17 mouse cellular contexts compared by ENCODE assay signal in the genomic region with DNA sequence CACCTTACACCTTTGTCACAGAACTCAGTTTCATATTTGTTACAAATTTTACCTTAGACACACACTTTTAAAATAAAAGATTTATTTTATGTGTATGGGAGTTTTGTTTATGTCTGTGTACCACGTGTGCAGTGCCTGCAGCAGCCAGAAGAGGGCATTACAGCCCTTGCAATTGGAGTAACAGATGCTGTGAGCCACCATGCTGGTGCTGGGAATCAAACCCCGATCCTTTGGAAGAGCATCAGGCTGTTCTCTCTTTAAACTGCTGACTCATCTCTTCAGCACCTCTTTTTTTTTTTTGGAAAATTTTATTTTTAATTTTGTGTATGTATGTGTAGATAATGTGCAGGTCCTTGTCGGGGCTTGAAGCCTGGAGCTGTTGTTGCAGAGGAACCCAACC. TPM values are rescaled to one million over a fixed set of nuclear protein-coding genes. Genes with fewer than 3 reads are reported as not detected.
DNase-seq lines count a peak whose midpoint lies in the region; ATAC-seq and TF ChIP-seq lines count a peak whose summit lies in the region.
"Had no signal": no experiment of that assay in that cellular context is flagged by ENCODE, and none has a peak within 500 bp of the region (broad histone marks: within the 10 kb centered on the region; RNA-seq: fewer than 3 reads in every experiment).

No protein-coding gene starts in this region.

- peak; percentile 36 for TF ChIP-seq RAD21 in MEL (IDR thresholded peaks at IDR 0.05; ENCODE audit: low read depth, low read length)

- H3K9ac ChIP-seq in forebrain, postnatal 0 days: no peak overlapping the region
- H3K9ac ChIP-seq in forebrain, embryonic 14.5 days (ENCODE audit: low read length): no peak overlapping the region
- no peak overlapping the region for H3K9ac ChIP-seq in MEL (ENCODE audit: control insufficient read depth, low read depth, low read length, poor library complexity, severe bottlenecking)
- H3K9ac ChIP-seq in midbrain, embryonic 11.5 days (ENCODE audit: low read length): no peak overlapping the region
- H3K9ac ChIP-seq: forebrain, embryonic 12.5 days; hindbrain, embryonic 12.5 days; neural tube, embryonic 13.5 days had no signal

- no peak overlapping the region for H3K27ac ChIP-seq in forebrain, postnatal 0 days (ENCODE audit: low read depth, low read length)
- H3K27ac ChIP-seq in forebrain, embryonic 14.5 days (ENCODE audit: low read depth, low read length): no peak overlapping the region
- no peak overlapping the region for H3K27ac ChIP-seq in MEL (ENCODE audit: control insufficient read depth, low read depth, low read length)
- H3K27ac ChIP-seq in midbrain, embryonic 11.5 days (ENCODE audit: low read depth, low read length): no peak overlapping the region
- no peak overlapping the region for H3K27ac ChIP-seq in hindbrain, embryonic 10.5 days
- H3K27ac ChIP-seq: forebrain, embryonic 12.5 days; hindbrain, embryonic 12.5 days; neural tube, embryonic 13.5 days had no signal

- H3K79me2 ChIP-seq in MEL (ENCODE audit: control insufficient read depth, insufficient read depth, low read length, poor library complexity): peaks cover 5% of the 10 kb centered on the region

- no peak overlapping the region for H3K4me3 ChIP-seq in forebrain, postnatal 0 days (ENCODE audit: low read depth, low read length)
- no peak overlapping the region for H3K4me3 ChIP-seq in forebrain, embryonic 14.5 days (ENCODE audit: low read depth, low read length)
- no peak overlapping the region for H3K4me3 ChIP-seq in lung, adult 2 months (replicated peaks; ENCODE audit: extremely low read depth, low read depth, low read length)
- H3K4me3 ChIP-seq in MEL (ENCODE audit: control insufficient read depth in 1 of 2, insufficient read depth in 1 of 2, low read depth in 2 of 2, low read length in 2 of 2): no peak overlapping the region
- H3K4me3 ChIP-seq in midbrain, embryonic 11.5 days (ENCODE audit: low read depth, low read length): no peak overlapping the region
- H3K4me3 ChIP-seq in hindbrain, embryonic 10.5 days: no peak overlapping the region
- H3K4me3 ChIP-seq: forebrain, embryonic 12.5 days; hindbrain, embryonic 12.5 days; neural tube, embryonic 13.5 days had no signal

- 97% methylated on average over 3 of the region's 3 CpGs for WGBS in forebrain, postnatal 0 days
- 92% methylated on average over 3 of the region's 3 CpGs for WGBS in forebrain, embryonic 14.5 days
- WGBS in lung, adult 2 months: 94% methylated on average over 3 of the region's 3 CpGs
- 94% methylated on average over 3 of the region's 3 CpGs for WGBS in midbrain, embryonic 11.5 days
- 88% methylated on average over 3 of the region's 3 CpGs for WGBS in hindbrain, embryonic 10.5 days

- no peak for TF ChIP-seq POLR2A in lung, adult 2 months (IDR thresholded peaks at IDR 0.05; ENCODE audit: borderline replicate concordance, extremely low read depth, low read depth, low read length)
- TF ChIP-seq POLR2A in MEL (IDR thresholded peaks at IDR 0.05; ENCODE audit: control insufficient read depth in 1 of 2, insufficient read depth in 1 of 2, low read depth in 1 of 2, low read length in 2 of 2, poor library complexity in 1 of 2): no peak

- H3K4me1 ChIP-seq in forebrain, postnatal 0 days (ENCODE audit: insufficient read depth): peaks cover 4% of the 10 kb centered on the region; the same call in 1 of the 2 replicates
- H3K4me1 ChIP-seq in forebrain, embryonic 14.5 days (ENCODE audit: control insufficient read depth, insufficient read depth, low read length): peaks cover 6% of the 10 kb centered on the region; the same call in 1 of the 2 replicates
- H3K4me1 ChIP-seq in lung, adult 2 months (ENCODE audit: control insufficient read depth, insufficient read depth, low read length): no peaks in the 10 kb centered on the region; the same call in 1 of the 2 replicates
- H3K4me1 ChIP-seq in MEL (ENCODE audit: control insufficient read depth in 1 of 2, insufficient read depth in 2 of 2, low read length in 2 of 2): peaks cover 2 to 5% of the 10 kb centered on the region in 2 experiments; a peak in 3 of 4 replicates
- H3K4me1 ChIP-seq in midbrain, embryonic 11.5 days (ENCODE audit: control insufficient read depth, insufficient read depth, low read length): peaks cover 6% of the 10 kb centered on the region
- H3K4me1 ChIP-seq in hindbrain, embryonic 10.5 days (replicated peaks): peaks cover 6% of the 10 kb centered on the region

- peak; percentile 14; the same call in 1 of the 2 replicates for TF ChIP-seq CTCF in forebrain, postnatal 0 days (IDR thresholded peaks at IDR 0.05; ENCODE audit: low read depth)
- 0 out of 2 replicates have a peak, but pooled peaks have one; percentile 17 for TF ChIP-seq CTCF in lung, adult 2 months (IDR thresholded peaks at IDR 0.05; ENCODE audit: insufficient read depth, low read length)
- TF ChIP-seq CTCF in MEL (IDR thresholded peaks at IDR 0.05 in 2 of 3, conservative IDR thresholded peaks at IDR 0.05 in 1 of 3; ENCODE audit: control insufficient read depth in 1 of 3, insufficient read depth in 1 of 3, low read depth in 2 of 3, low read length in 3 of 3, poor library complexity in 1 of 3, severe bottlenecking in 1 of 3): peak; percentile 50 to 63 (median 56)

- no peaks in the 10 kb centered on the region for H3K9me3 ChIP-seq in forebrain, postnatal 0 days (ENCODE audit: low read length)
- H3K9me3 ChIP-seq in forebrain, embryonic 14.5 days (replicated peaks; ENCODE audit: control insufficient read depth, low read length): no peaks in the 10 kb centered on the region
- no peaks in the 10 kb centered on the region for H3K9me3 ChIP-seq in MEL (replicated peaks; ENCODE audit: insufficient read depth, low read length)
- peaks cover 3% of the 10 kb centered on the region; the same call in 1 of the 2 replicates for H3K9me3 ChIP-seq in midbrain, embryonic 11.5 days (ENCODE audit: control insufficient read depth, low read length)
- H3K9me3 ChIP-seq in hindbrain, embryonic 10.5 days: no peaks in the 10 kb centered on the region
- H3K9me3 ChIP-seq: hindbrain, embryonic 12.5 days had no signal

- no peak for ATAC-seq in forebrain, postnatal 0 days
- no peak for ATAC-seq in forebrain, embryonic 14.5 days
- ATAC-seq in midbrain, embryonic 11.5 days (ENCODE audit: low FRiP score): no peak
- ATAC-seq: intestine, embryonic 16.5 days had no signal

- H3K36me3 ChIP-seq in forebrain, postnatal 0 days (ENCODE audit: insufficient read depth): peaks cover 36% of the 10 kb centered on the region
- peaks cover 46% of the 10 kb centered on the region for H3K36me3 ChIP-seq in forebrain, embryonic 14.5 days (ENCODE audit: control insufficient read depth, insufficient read depth, low read length)
- peaks cover 8 to 19% of the 10 kb centered on the region in 2 experiments for H3K36me3 ChIP-seq in MEL (ENCODE audit: control insufficient read depth in 1 of 2, insufficient read depth in 2 of 2, low read length in 2 of 2)
- peaks cover 4% of the 10 kb centered on the region; the same call in 1 of the 2 replicates for H3K36me3 ChIP-seq in splenic B cell, adult 2 months (ENCODE audit: control insufficient read depth, insufficient read depth, low read length, poor library complexity, severe bottlenecking)
- H3K36me3 ChIP-seq in midbrain, embryonic 11.5 days (ENCODE audit: control insufficient read depth, insufficient read depth, low read length): peaks cover 14% of the 10 kb centered on the region
- peaks cover 86% of the 10 kb centered on the region for H3K36me3 ChIP-seq in hindbrain, embryonic 10.5 days

- no peaks in the 10 kb centered on the region for H3K27me3 ChIP-seq in forebrain, postnatal 0 days (ENCODE audit: insufficient read depth, low read length)
- H3K27me3 ChIP-seq in forebrain, embryonic 14.5 days (replicated peaks; ENCODE audit: control insufficient read depth, insufficient read depth, low read length): no peaks in the 10 kb centered on the region
- H3K27me3 ChIP-seq in MEL (ENCODE audit: control insufficient read depth in 1 of 2, insufficient read depth in 2 of 2, low read length in 2 of 2): no peaks in the 10 kb centered on the region
- no peaks in the 10 kb centered on the region for H3K27me3 ChIP-seq in splenic B cell, adult 2 months (ENCODE audit: control insufficient read depth, insufficient read depth, low read length, poor library complexity, severe bottlenecking)
- no peaks in the 10 kb centered on the region for H3K27me3 ChIP-seq in midbrain, embryonic 11.5 days (ENCODE audit: control insufficient read depth, insufficient read depth, low read length)
- no peaks in the 10 kb centered on the region for H3K27me3 ChIP-seq in hindbrain, embryonic 10.5 days (ENCODE audit: insufficient read depth, poor library complexity, severe bottlenecking)
- H3K27me3 ChIP-seq: forebrain, embryonic 12.5 days; hindbrain, embryonic 12.5 days; neural tube, embryonic 13.5 days had no signal

- no peak for DNase-seq in forebrain, postnatal 0 days
- no peak for DNase-seq in forebrain, embryonic 14.5 days (ENCODE audit: low spot score)
- no peak for DNase-seq in lung, adult 2 months
- no peak for DNase-seq in lung, postnatal 25 days (ENCODE audit: low spot score)
- DNase-seq in MEL (ENCODE audit: low read depth, low spot score): peak; percentile 50
- DNase-seq in splenic B cell, adult 2 months (ENCODE audit: low read depth, low spot score): peak; percentile 13
- DNase-seq in midbrain, embryonic 11.5 days (ENCODE audit: low spot score, missing footprints): no peak
- DNase-seq in hindbrain, embryonic 10.5 days (ENCODE audit: low spot score): no peak
- DNase-seq: cerebellum, adult 8-10 months; embryo, embryonic 11 days; kidney, postnatal 25 days; right cerebral cortex, postnatal 4 days had no signal

- no peak for TF ChIP-seq EP300 in MEL (IDR thresholded peaks at IDR 0.05; ENCODE audit: low read depth in 1 of 2, low read length in 2 of 2)

- no peak overlapping the region for H3K4me2 ChIP-seq in forebrain, postnatal 0 days (ENCODE audit: low read depth)
- no peak overlapping the region for H3K4me2 ChIP-seq in forebrain, embryonic 14.5 days (ENCODE audit: low read length)
- H3K4me2 ChIP-seq in midbrain, embryonic 11.5 days: no peak overlapping the region
- H3K4me2 ChIP-seq: forebrain, embryonic 12.5 days; hindbrain, embryonic 12.5 days; neural tube, embryonic 13.5 days had no signal

RNA-seq across cellular contexts. Expression of gene Tbcd, which starts 6.1 kb away (rescaled TPM):
- total RNA-seq in forebrain, postnatal 0 days (2014; rRNA removed): 75.3 and 90.8 TPM in 2 replicates
- polyA plus RNA-seq in forebrain, postnatal 0 days (2015; fragmentation: Nextera tagmentation; extraction: Ambion mirVana): 49.3 and 56.5 TPM in 2 replicates
- polyA plus RNA-seq in forebrain, embryonic 14.5 days (2014; fragmentation: Nextera tagmentation; extraction: Ambion mirVana): 33.8 and 42.5 TPM in 2 replicates
- polyA plus RNA-seq in lung, adult 2 months (2012; rRNA removed): 39.0 and 51.3 TPM in 2 replicates
- 65.3 and 72.3 TPM in 2 replicates for total RNA-seq in MEL (2012; rRNA removed)
- 10 to 100 TPM in 1 of 2 experiments, not detected in 1; 50.0 TPM for polyA plus RNA-seq in MEL (2012; ENCODE audit: insufficient read depth in 1 of 2, insufficient read length in 2 of 2, low read depth in 1 of 2, low replicate concordance in 2 of 2, missing spikeins in 1 of 2)
- 33.6 and 36.9 TPM in 2 replicates for polyA plus RNA-seq in midbrain, embryonic 11.5 days (2014; fragmentation: Nextera tagmentation; extraction: Ambion mirVana)
- polyA plus RNA-seq in hindbrain, embryonic 10.5 days (2016; fragmentation: Nextera tagmentation; extraction: Ambion mirVana): 59.0 and 61.8 TPM in 2 replicates

RNA-seq across cellular contexts. Expression of gene Fn3k, which starts 23.2 kb away (rescaled TPM):
- 2.9 and 3.3 TPM in 2 replicates for total RNA-seq in forebrain, postnatal 0 days (2014; rRNA removed)
- 2.8 and 3.1 TPM in 2 replicates for polyA plus RNA-seq in forebrain, postnatal 0 days (2015; fragmentation: Nextera tagmentation; extraction: Ambion mirVana)
- polyA plus RNA-seq in forebrain, embryonic 14.5 days (2014; fragmentation: Nextera tagmentation; extraction: Ambion mirVana): 2.6 and 3.4 TPM in 2 replicates
- polyA plus RNA-seq in lung, adult 2 months (2012; rRNA removed): 1.7 and 3.3 TPM in 2 replicates
- total RNA-seq in MEL (2012; rRNA removed): 0.27 TPM in 1 of 2 replicates, not detected in the other
- polyA plus RNA-seq in MEL (2012; ENCODE audit: insufficient read depth in 1 of 2, insufficient read length in 2 of 2, low read depth in 1 of 2, low replicate concordance in 2 of 2, missing spikeins in 1 of 2): under 1 TPM in 1 of 2 experiments, not detected in 1; 0.07 TPM
- polyA plus RNA-seq in midbrain, embryonic 11.5 days (2014; fragmentation: Nextera tagmentation; extraction: Ambion mirVana): 1.7 and 1.8 TPM in 2 replicates
- polyA plus RNA-seq in hindbrain, embryonic 10.5 days (2016; fragmentation: Nextera tagmentation; extraction: Ambion mirVana): 2.0 and 2.8 TPM in 2 replicates
- total RNA-seq: granulocyte monocyte progenitor cell, adult 5-6 weeks had no signal

RNA-seq across cellular contexts. Expression of gene Fn3krp, which starts 36.7 kb away (rescaled TPM):
- 19.0 and 19.7 TPM in 2 replicates for total RNA-seq in forebrain, postnatal 0 days (2014; rRNA removed)
- polyA plus RNA-seq in forebrain, postnatal 0 days (2015; fragmentation: Nextera tagmentation; extraction: Ambion mirVana): 7.0 and 8.2 TPM in 2 replicates
- 7.2 and 7.5 TPM in 2 replicates for polyA plus RNA-seq in forebrain, embryonic 14.5 days (2014; fragmentation: Nextera tagmentation; extraction: Ambion mirVana)
- polyA plus RNA-seq in lung, adult 2 months (2012; rRNA removed): 6.1 and 9.0 TPM in 2 replicates
- 22.5 and 25.9 TPM in 2 replicates for total RNA-seq in MEL (2012; rRNA removed)
- polyA plus RNA-seq in MEL (2012; ENCODE audit: insufficient read depth in 1 of 2, insufficient read length in 2 of 2, low read depth in 1 of 2, low replicate concordance in 2 of 2, missing spikeins in 1 of 2): 10 to 100 TPM in 1 of 2 experiments, 1 to 10 TPM in 1; 6.8 to 77.1 TPM
- polyA plus RNA-seq in midbrain, embryonic 11.5 days (2014; fragmentation: Nextera tagmentation; extraction: Ambion mirVana): 8.6 and 10.6 TPM in 2 replicates
- 6.9 and 7.6 TPM in 2 replicates for polyA plus RNA-seq in hindbrain, embryonic 10.5 days (2016; fragmentation: Nextera tagmentation; extraction: Ambion mirVana)

Comparison
In these comparisons a context has a peak if more than half of its experiments do, and no peak if none do; other contexts are left out.
1. DNase-seq: peak in MEL (single experiment) and splenic B cell, adult 2 months (single experiment); none in forebrain, postnatal 0 days (single experiment), forebrain, embryonic 14.5 days (single experiment), lung, adult 2 months (single experiment), lung, postnatal 25 days (single experiment), midbrain, embryonic 11.5 days (single experiment) and hindbrain, embryonic 10.5 days (single experiment).
2. Peak in every context shown above with its lines, with median percentiles within 50 percentile points of each other: CTCF ChIP-seq.